ENCODE assay signal across 9 mouse cellular contexts in genomic region chr12:32465371-32465770, GRCm38 (mm10).
A peak's percentile ranks its signal among the peaks of the same experiment; 100 is the strongest.
DNase-seq lines count a peak whose midpoint lies in the region; ATAC-seq and TF ChIP-seq lines count a peak whose summit lies in the region.
"Had no signal": no experiment of that assay in that cellular context is flagged by ENCODE, and none has a peak within 500 bp of the region (broad histone marks: within the 10 kb centered on the region; RNA-seq: fewer than 3 reads in every experiment).

No protein-coding gene starts in this region.

- H3K4me2 ChIP-seq in midbrain, postnatal 0 days (ENCODE audit: low read depth, low read length, poor library complexity, severe bottlenecking) = no peak overlapping the region
- H3K4me2 ChIP-seq in midbrain, embryonic 13.5 days (replicated peaks) = no peak overlapping the region
- no peak overlapping the region for H3K4me2 ChIP-seq in lung, embryonic 15.5 days

- H3K27ac ChIP-seq in midbrain, postnatal 0 days (ENCODE audit: low read depth, low read length) = no peak overlapping the region
- H3K27ac ChIP-seq in midbrain, embryonic 13.5 days = no peak overlapping the region
- no peak overlapping the region for H3K27ac ChIP-seq in lung, embryonic 15.5 days
- H3K27ac ChIP-seq: macrophage had no signal

- H3K9ac ChIP-seq in midbrain, postnatal 0 days (replicated peaks; ENCODE audit: low read length, poor library complexity, severe bottlenecking) = no peak overlapping the region
- no peak overlapping the region for H3K9ac ChIP-seq in midbrain, embryonic 13.5 days (replicated peaks)
- H3K9ac ChIP-seq in lung, embryonic 15.5 days = no peak overlapping the region

- H3K27me3 ChIP-seq in midbrain, postnatal 0 days (ENCODE audit: insufficient read depth, low read length) = no peaks in the 10 kb centered on the region
- no peaks in the 10 kb centered on the region for H3K27me3 ChIP-seq in midbrain, embryonic 13.5 days
- H3K27me3 ChIP-seq in lung, embryonic 15.5 days = no peaks in the 10 kb centered on the region

- H3K36me3 ChIP-seq in midbrain, postnatal 0 days (ENCODE audit: insufficient read depth, low read length) = no peaks in the 10 kb centered on the region
- H3K36me3 ChIP-seq in midbrain, embryonic 13.5 days = no peaks in the 10 kb centered on the region
- no peaks in the 10 kb centered on the region for H3K36me3 ChIP-seq in lung, embryonic 15.5 days

- H3K4me1 ChIP-seq in midbrain, postnatal 0 days (ENCODE audit: insufficient read depth, low read length) = no peaks in the 10 kb centered on the region
- H3K4me1 ChIP-seq in midbrain, embryonic 13.5 days (replicated peaks) = no peaks in the 10 kb centered on the region
- H3K4me1 ChIP-seq in lung, embryonic 15.5 days = peaks cover 13% of the 10 kb centered on the region

- 78% methylated on average over 6 of the region's 6 CpGs for WGBS in midbrain, postnatal 0 days
- WGBS in midbrain, embryonic 13.5 days = 88% methylated on average over 6 of the region's 6 CpGs
- 15% methylated on average over 6 of the region's 6 CpGs for WGBS in lung, embryonic 15.5 days

- no peak for ATAC-seq in midbrain, postnatal 0 days (ENCODE audit: low FRiP score)
- ATAC-seq in midbrain, embryonic 13.5 days = no peak
- peak; percentile 62; the same call in 1 of the 2 replicates for ATAC-seq in lung, embryonic 15.5 days (ENCODE audit: borderline replicate concordance, extremely low read depth, low FRiP score, low TSS enrichment)
- ATAC-seq in frontal cortex, adult (ENCODE audit: low TSS enrichment) = no peak

- TF ChIP-seq CTCF in midbrain, postnatal 0 days (IDR thresholded peaks at IDR 0.05) = no peak

- no peaks in the 10 kb centered on the region for H3K9me3 ChIP-seq in midbrain, postnatal 0 days (ENCODE audit: low read length)
- H3K9me3 ChIP-seq in midbrain, embryonic 13.5 days = no peaks in the 10 kb centered on the region
- no peaks in the 10 kb centered on the region for H3K9me3 ChIP-seq in lung, embryonic 15.5 days

- no peak overlapping the region for H3K4me3 ChIP-seq in midbrain, postnatal 0 days (ENCODE audit: low read depth, low read length)
- no peak overlapping the region for H3K4me3 ChIP-seq in midbrain, embryonic 13.5 days (replicated peaks)
- no peak overlapping the region for H3K4me3 ChIP-seq in lung, embryonic 15.5 days

- DNase-seq in cerebellum, postnatal 14 days = peak; percentile 26 to 34
- no peak for DNase-seq in cerebellum, adult 9-10 months
- DNase-seq in midbrain, postnatal 0 days (ENCODE audit: low spot score) = peak; percentile 22
- peak; percentile 15 for DNase-seq in telencephalon, adult 2 months (ENCODE audit: low read depth, low spot score)
- DNase-seq in yolk sac, embryonic 10.5 days (ENCODE audit: low spot score) = no peak

Comparison
In these comparisons a context has a peak if more than half of its experiments do, and no peak if none do; other contexts are left out.
1. DNase-seq: peak in cerebellum, postnatal 14 days (2 of 2), midbrain, postnatal 0 days (single experiment) and telencephalon, adult 2 months (single experiment); none in cerebellum, adult 9-10 months (single experiment) and yolk sac, embryonic 10.5 days (single experiment).